Mouse (Mus musculus) small intestine, adult 2 months (tissue): Measurements from ENCODE around the gene Olfr1426.

Source experiments
- CTCF ChIP-seq: fragments of 200-500 bp; IDR thresholded peaks from 2 replicates; pipeline ENCODE4 v1.5.1; 2012; ENCODE audit warnings: low read depth, mild to moderate bottlenecking, control low read depth, inconsistent platforms, low read length, moderate library complexity, mixed read lengths; ENCODE audit not compliant: insufficient replicate concordance, insufficient read length; ENCODE audit errors: extremely low read depth
- POLR2A ChIP-seq: fragments of 200-500 bp; IDR thresholded peaks from 2 replicates; pipeline ENCODE4 v1.6.1; 2012; ENCODE audit warnings: low read depth, mild to moderate bottlenecking, control low read depth, inconsistent platforms, low read length, moderate library complexity

DNA sequence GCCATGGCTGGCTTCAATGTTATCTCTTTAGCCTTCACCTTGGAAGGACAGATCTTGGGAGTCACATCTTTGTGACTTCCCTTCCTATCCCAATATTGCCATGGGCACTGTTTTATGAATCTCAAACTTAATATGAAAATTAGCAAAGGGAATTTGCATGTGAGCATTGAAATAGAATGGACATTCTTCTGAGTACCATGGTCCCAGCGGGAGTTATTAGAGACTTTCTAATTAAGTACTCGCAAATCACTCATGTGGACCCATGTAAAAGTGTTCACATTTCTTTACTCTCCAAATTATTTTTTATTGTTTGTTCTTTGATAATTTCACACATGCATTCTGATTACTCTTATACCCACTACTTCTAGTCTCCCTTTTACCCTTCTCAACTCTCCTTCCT lies 11.4 kb upstream of the Olfr1426 start, which contains the start of gene Olfr1427:
- TF ChIP-seq CTCF (no peak), POLR2A (no peak)
